Mouse (Mus musculus) erythroblast, embryonic 14.5 days (primary cell): Measurements from ENCODE around the gene Wrap53. TPM values are rescaled to one million over a fixed set of nuclear protein-coding genes. Genes with fewer than 3 reads are reported as not detected.

ENCODE experiments used
- H3K27me3 ChIP-seq: 2 replicates; pipeline ENCODE4 v1.6.1; 2012; ENCODE audit warnings: inconsistent platforms; ENCODE audit not compliant: control insufficient read depth
- H3K36me3 ChIP-seq: 2 replicates; pipeline ENCODE4 v1.6.1; 2012; ENCODE audit warnings: mild to moderate bottlenecking, inconsistent platforms; ENCODE audit not compliant: control insufficient read depth
- H3K4me1 ChIP-seq: 2 replicates; pipeline ENCODE4 v1.6.1; 2012; ENCODE audit warnings: inconsistent platforms; ENCODE audit not compliant: control insufficient read depth
- H3K4me3 ChIP-seq: replicated peaks from 2 replicates; pipeline ENCODE3; 2012; ENCODE audit warnings: moderate library complexity, mild to moderate bottlenecking, inconsistent platforms
- H3K9me3 ChIP-seq: 2 replicates; pipeline ENCODE4 v1.6.1; 2012; ENCODE audit warnings: low read length, inconsistent platforms, mixed read lengths; ENCODE audit not compliant: control insufficient read depth
- GATA1 ChIP-seq: IDR thresholded peaks from 2 replicates; pipeline ENCODE4 v1.6.1; 2012; ENCODE audit warnings: low read length, inconsistent platforms, mixed read lengths
- TAL1 ChIP-seq: IDR thresholded peaks from 3 replicates; pipeline ENCODE4 v1.6.1; 2012; ENCODE audit warnings: low read length, inconsistent platforms, mixed read lengths
- polyA plus RNA-seq: library from polyadenylated mRNA; stranded (reverse); fragments of >175 nt; gene quantifications from 2 replicates; pipeline ENCODE4 v1.2.3, GENCODE M21; 2012

Gene Wrap53
- polyA plus RNA-seq, 1 experiment = 3.8 TPM

DNA sequence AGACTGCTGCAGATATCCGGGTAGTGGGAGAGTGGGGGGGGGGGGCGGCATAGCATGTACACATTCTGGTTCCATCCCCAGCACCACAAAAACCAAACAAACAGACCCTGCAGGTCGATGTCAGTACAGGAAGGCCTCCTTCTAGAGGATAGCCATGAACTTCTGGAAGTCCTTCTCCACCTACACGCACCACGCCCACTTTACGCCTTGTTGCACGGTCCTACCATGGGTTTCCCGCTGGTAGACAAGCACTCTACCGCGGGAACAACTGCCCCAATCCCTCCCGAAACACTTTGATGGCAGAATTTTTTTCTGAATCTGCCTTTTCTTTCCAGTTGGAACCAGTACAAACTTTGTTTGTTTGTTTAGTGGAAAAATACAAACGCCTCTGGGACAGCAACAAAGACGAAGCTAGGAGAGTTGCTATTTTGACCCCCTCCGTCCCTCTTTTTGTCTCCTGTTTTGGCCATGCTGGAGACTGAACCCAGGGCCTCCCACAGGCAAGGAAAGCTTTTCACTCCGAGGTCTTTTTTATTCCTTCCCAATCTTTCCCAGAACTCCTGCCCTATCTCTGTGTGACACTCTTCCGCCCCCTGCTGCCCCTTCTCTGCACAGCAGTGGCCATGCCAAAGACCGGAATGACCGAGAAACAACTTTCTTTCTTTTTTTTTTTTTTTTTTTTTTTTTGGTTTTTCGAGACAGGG is 33.6 kb upstream of the Wrap53 start:
- H3K4me3 ChIP-seq = peak overlapping the region; percentile 65
- no peaks in the 10 kb centered on the region for H3K9me3 ChIP-seq
- peaks cover 6% of the 10 kb centered on the region for H3K27me3 ChIP-seq
- H3K4me1 ChIP-seq = peaks cover 63% of the 10 kb centered on the region
- H3K36me3 ChIP-seq = no peaks in the 10 kb centered on the region
- TF ChIP-seq TAL1 = no peak
- no peak for TF ChIP-seq GATA1

DNA sequence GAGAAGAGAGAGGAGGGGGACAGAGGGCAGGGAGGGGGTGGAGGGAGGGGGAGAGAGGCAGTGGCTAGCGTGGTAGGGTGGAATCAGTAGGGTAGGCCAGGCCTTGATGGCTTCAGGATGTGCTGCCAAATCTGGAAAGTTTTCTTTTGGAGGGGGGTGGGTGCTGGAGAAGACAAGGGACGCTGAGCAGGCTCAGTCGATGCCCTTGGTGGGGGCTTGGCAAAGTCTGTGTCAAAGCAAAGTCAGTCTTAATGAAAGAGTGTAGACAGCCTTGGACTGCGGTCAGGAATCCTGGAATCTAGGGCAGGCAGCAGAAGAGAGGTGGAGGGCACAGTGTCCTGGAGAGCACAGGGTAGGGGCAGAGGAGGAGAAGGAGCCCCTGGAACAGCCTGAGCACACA is 30.8 kb upstream of the Wrap53 start:
- TF ChIP-seq TAL1 (no peak), GATA1 (no peak)
- H3K9me3 ChIP-seq = no peaks in the 10 kb centered on the region
- no peaks in the 10 kb centered on the region for H3K27me3 ChIP-seq
- no peak overlapping the region for H3K4me3 ChIP-seq
- H3K4me1 ChIP-seq = peaks cover 73% of the 10 kb centered on the region
- no peaks in the 10 kb centered on the region for H3K36me3 ChIP-seq

DNA sequence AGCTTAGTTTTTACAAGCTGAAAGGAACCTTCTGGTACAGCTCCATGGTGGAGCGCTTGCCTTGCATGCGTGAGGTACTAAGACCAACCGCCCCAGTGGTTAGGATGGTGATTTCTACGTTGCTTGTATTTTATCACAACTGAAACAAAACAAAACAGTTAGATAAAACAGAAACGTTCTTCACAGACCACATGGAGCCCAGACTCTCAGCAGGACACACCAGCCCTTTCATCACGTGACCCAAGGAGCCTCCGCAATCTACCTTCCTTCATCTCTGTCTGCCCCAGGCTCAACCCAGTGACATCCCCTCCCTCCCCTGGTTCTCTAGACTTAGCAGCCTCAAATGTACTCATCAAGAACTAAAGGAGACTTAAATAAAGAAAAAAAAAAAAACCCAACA is 29.4 kb upstream of the Wrap53 start:
- peak overlapping the region; percentile 15 for H3K4me3 ChIP-seq

DNA sequence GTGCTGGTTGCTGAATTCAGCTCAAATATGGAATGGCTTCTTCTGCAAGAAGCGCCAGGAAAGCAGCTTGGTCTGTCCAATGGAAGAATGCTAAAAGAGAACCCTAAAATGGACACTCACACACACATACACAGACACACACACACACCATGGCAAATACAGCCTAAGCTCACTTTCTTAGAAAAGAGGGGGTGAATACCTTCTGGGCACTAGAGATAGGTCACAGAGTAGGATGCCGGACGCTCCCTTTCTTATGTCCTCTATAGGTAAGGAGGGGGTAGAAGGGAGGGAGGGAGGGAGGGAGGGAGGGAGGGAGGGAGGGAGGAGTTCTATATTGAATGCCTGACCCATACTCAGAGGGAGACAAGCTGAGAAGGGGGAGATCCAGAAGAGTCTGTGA is 28.5 kb upstream of the Wrap53 start:
- TF ChIP-seq GATA1 = no peak
- TF ChIP-seq TAL1 = no peak
- Histone ChIP-seq H3K27me3 (no peaks in the 10 kb centered on the region), H3K9me3 (no peaks in the 10 kb centered on the region), H3K4me1 (peaks cover 86% of the 10 kb centered on the region), H3K4me3 (no peak overlapping the region), H3K36me3 (peaks cover 6% of the 10 kb centered on the region)

More for the DNA sequence above, 29.4 kb upstream of the Wrap53 start:
- Histone ChIP-seq H3K27me3 (no peaks in the 10 kb centered on the region), H3K4me1 (peaks cover 85% of the 10 kb centered on the region), H3K9me3 (no peaks in the 10 kb centered on the region), H3K36me3 (no peaks in the 10 kb centered on the region)
- TF ChIP-seq TAL1 = no peak
- peak; percentile 48; the same call in 1 of the 2 replicates for TF ChIP-seq GATA1

DNA sequence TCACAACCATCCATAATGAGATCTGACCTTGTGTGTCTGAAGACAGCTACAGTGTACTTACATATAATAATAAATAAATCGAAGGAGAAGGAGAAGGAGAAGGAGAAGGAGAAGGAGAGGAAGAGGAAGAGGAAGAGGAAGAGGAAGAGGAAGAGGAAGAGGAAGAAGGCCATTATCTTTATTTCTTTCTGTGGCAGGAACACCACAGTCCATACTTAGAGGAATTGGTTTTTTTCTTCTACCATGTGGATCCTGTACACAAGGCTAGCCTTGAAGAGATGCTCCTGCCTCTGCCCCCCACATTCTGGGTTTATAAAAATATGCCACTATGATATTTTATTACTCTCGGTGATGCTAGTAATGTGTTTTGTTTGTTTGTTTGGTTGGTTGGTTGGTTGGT is 26.8 kb upstream of the Wrap53 start:
- H3K4me1 ChIP-seq = peaks cover 90% of the 10 kb centered on the region
- H3K9me3 ChIP-seq = no peaks in the 10 kb centered on the region
- H3K27me3 ChIP-seq = no peaks in the 10 kb centered on the region
- H3K4me3 ChIP-seq = no peak overlapping the region
- peaks cover 23% of the 10 kb centered on the region for H3K36me3 ChIP-seq
- no peak for TF ChIP-seq TAL1
- TF ChIP-seq GATA1 = no peak

DNA sequence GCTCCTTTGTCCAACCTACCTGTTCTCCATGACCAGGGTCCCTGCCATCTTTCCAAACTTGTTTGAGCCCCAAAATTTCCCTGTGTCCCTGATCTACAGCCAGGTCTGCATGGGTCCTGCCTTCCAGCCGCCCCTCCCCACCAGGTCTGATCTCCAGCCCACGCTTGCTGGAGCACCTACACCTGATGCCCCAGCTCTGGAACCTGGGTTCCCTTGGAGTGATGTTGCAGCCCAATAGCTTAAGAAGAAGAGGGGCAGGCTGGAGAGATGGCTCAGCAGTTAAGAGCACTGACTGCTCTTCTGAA is 26.4 kb upstream of the Wrap53 start:
- Histone ChIP-seq H3K27me3 (no peaks in the 10 kb centered on the region), H3K4me3 (peak overlapping the region; percentile 88), H3K9me3 (no peaks in the 10 kb centered on the region), H3K4me1 (peaks cover 94% of the 10 kb centered on the region), H3K36me3 (peaks cover 27% of the 10 kb centered on the region)
- TF ChIP-seq GATA1 (no peak), TAL1 (no peak)

DNA sequence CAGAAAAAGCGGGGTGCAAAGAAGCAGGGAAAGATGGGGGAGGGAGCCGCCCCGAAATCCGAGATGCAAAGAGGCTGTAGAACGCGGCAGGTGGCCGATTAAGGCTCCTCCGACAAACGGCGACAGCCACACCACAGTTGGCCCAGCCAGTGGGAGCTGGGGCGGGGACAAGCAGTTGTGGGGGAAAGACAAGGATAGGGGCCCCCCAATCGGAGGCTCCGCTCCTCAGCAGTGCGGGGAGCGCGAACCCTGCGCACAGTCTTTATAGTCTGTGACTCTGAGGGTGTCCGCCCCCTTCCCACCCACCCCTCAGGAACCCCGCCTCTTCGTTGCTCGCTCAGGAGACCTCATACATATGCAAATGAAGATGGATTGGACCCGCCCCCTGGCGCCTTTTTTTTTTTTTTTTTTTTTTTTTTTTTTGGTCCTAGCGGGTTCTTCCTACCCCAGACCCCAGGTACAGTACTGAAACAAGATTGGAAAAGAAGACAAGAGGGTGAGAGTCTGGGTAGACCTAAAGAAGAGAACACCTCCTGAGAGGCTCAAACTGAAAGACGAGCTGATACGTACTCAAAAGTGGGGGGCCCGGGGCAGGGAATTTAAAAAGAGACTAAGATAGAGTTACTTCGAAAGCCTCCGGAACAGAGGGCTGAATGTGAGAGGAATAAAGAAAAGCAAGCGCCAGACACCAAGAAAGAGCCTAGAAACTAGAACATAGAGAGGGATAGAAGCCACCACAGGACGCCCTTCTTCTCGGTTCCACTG is 25.9 kb upstream of the Wrap53 start, which contains the start of gene Atp1b2:
Gene Atp1b2, minus strand, starts transcription at position 217 of the 765 bp plus-strand sequence.
- Histone ChIP-seq H3K36me3 (peaks cover 32% of the 10 kb centered on the region), H3K4me3 (peak within 1 kb of the TSS; percentile 88), H3K9me3 (no peaks in the 10 kb centered on the region), H3K4me1 (peaks cover 96% of the 10 kb centered on the region), H3K27me3 (no peaks in the 10 kb centered on the region)
- TF ChIP-seq TAL1 = no peak
- TF ChIP-seq GATA1 = no peak

DNA sequence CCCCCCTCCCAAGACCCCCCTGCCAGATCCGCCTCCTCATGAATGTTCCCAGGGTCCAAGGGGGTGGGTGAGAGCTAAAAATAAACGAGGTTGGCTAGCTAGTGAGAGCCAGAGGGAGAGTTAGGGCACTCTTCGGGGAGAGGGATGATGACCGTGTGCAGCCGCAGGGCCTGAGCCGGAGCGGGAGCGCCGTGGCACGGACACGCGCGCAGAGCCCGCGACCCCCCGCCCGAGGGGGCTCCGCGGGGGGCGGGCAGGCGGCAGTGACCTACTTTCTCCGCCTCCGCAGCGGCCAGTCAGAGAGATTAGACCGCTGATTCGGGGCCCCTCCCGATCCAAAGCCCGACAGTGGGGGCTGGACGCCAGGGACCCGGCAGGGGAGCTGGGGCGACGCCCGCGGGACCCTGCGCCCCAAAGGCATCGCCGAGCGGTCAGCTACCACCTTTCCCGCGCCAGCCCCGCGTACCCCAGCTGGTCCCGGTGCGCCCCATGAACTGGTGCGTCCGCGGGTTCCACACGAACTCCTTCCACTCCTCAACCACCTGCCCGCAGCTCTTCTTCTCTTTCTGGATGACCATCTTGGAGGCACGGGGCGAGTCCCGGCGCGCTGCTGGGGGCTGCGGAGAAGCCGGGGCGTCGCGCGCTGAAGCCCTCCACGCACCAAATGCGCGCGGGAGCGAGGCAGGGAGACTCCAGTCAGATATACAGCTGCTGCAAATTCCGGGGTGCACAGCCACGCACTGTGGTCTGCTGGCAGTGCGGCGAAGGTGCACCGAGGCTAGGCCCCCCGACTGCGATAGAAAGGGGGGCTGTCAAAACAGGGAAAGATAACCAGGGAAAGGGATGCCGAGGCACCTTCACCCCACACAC is 25.0 kb upstream of the Wrap53 start:
- TF ChIP-seq TAL1 (no peak), GATA1 (no peak)
- H3K9me3 ChIP-seq = no peaks in the 10 kb centered on the region
- H3K4me3 ChIP-seq = peak overlapping the region; percentile 88
- H3K27me3 ChIP-seq = no peaks in the 10 kb centered on the region
- peaks cover 41% of the 10 kb centered on the region for H3K36me3 ChIP-seq
- peaks cover 96% of the 10 kb centered on the region for H3K4me1 ChIP-seq

DNA sequence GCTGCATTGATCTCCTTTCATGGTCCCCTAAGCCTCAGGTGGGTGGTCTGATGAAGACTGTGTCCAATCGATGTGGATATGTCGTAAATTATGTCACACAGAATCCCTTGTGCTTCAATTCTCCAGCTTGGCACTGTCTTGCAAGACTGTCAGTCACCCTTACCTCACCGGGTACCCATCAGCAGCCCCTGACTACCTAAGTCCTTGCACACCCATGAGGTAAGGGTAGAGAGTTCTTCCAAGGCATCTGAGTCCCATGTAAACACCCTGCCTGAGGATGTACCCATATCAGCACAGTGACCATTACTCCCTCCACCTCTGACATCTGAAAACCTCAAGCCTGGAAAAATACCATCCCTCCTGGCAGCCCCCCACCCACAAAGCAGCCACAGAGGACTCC is 24.3 kb upstream of the Wrap53 start:
- H3K4me3 ChIP-seq = peak overlapping the region; percentile 88
- TF ChIP-seq GATA1 (no peak), TAL1 (no peak)
- H3K27me3 ChIP-seq = no peaks in the 10 kb centered on the region
- peaks cover 96% of the 10 kb centered on the region for H3K4me1 ChIP-seq
- no peaks in the 10 kb centered on the region for H3K9me3 ChIP-seq
- peaks cover 48% of the 10 kb centered on the region for H3K36me3 ChIP-seq
